Mouse (Mus musculus) urinary bladder, postnatal 36 days (tissue): ENCODE measurements around the gene Zfp410.
A peak's percentile ranks its signal among the peaks of the same experiment; 100 is the strongest.

Source experiments
- DNase-seq, 2 experiments: peaks; one replicate each; pipeline ENCODE4 v3.0.0; 2022; ENCODE audit warnings: low spot score in 2 of 2, mixed read lengths in 1 of 2

The Zfp410 gene

DNA sequence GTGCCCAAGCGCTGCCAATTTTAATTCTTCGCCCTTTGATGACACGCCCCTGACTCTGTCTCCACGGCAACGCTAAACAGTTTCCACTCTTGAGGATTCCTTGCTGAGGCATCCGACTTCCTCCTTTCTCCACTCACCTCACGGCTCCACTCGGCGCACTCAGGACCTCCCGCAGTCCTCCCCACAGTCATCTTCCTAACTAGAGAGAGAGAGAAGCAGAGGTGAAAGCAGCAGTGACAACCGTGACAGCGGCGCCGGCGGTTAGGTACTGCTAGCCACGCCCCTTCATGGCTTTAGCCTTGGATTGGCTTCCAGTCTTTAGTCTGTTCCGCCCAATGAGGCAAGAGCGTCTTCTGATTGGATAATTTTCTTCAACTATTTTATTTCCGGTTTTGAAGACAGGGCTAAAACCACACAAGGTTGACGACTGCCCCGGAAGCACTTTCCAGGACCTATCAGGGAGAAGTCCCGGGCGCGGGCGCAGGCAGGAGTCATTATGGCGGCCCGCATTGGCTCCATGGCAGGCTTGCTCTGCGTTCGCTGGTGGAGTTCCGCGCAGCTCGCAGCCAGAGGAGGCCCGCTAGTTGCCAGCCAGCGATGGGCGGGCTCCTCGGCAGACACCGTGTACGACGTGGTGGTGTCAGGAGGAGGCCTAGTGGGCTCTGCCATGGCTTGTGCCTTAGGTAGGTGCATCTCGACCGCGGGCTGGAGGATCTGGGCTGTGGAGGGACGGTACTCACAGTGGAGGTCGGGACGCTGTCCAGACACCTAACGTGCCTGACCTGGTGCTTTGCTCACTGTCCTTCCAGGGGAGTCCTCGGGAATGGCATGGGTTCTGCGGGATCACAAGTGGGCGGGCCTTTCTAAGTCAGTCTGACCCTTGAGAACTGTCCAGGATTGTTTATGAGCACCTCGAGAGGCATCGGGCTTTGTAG lies 45.2 kb downstream of the Zfp410 start, which contains the start of the genes Coq6 and Fam161b:
Gene Coq6, plus strand, starts transcription at position 103 of the 935 bp plus-strand sequence.
Gene Fam161b, minus strand, starts transcription at position 279 of the 935 bp plus-strand sequence.
- peak; percentile 88 to 92 for DNase-seq

DNA sequence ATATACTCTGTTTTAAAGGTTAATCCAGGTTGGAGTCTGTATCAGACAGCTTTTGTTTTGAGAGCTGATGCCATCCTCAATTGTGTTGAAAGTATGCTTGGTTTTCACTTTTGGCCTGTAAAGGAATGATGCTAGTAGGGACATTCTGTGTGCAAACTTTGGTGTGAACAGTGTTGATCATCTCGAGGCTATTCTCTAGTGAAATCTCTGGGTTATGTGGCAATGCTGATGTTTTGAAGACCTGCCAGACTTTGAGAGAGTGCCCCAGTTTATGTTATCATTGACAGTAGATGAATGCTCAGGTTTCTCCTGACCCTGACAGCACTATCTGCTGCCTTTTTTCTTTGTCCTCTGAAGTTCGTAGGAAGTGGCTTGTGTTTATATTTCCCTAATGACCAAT lies 46.2 kb downstream of the Zfp410 start:
- no peak for DNase-seq

DNA sequence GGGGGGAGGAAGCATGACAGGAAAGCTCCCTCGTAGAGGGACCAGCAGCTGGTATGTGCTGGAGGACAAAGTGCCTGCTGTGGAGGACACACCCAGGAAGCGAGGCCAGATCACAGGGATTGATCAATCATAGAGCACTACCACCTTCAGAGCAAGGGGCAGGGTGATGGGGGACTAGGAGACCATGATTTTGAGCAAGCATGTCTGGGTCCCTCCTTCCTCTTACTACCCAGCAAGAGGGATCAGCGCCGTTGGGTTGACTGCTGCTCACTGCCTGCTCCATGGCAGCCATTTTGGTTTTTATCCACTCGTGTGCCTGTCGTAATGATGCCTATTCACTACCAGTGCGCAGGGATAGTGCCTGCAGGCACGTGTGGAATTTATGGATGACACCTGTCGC lies 47.6 kb downstream of the Zfp410 start:
- DNase-seq: no peak

DNA sequence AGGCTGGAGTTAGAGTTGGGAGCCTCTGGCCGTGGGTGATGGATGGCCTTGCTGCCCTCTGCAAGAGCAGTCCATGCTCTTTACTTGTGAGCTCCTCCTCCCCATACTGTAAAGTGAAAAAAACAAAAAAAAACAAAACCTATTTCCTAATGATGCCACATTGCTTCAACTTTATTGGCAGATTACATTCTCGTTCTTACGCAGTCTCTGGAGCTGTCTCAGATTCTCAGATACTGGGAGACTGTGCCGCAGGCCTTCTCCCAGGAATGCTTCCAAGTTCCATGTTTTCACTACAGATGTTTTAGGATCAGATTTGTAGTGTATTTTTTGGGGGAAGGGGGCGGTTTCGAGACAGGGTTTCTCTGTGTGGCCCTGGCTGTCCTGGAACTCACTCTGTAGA lies 48.5 kb downstream of the Zfp410 start:
- DNase-seq: no peak

DNA sequence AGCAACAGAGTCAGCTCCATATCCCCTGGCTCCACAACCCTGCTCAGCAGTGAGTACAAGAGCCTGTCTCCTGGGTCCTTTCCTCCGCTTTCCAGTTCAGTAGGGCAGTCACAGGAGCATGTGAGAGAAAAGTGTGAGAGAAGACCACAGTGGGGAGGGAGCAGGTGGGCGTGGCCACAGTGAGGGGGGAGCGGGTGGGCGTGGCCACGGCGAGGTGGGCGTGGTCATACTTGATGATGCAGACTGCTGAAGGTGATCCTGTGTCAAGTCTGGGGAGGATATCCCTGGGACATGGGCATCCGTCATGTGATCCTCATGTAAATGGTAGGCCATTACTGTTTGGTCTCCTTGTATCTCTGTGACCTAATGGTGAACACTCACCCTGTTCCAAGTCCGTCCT lies 50.3 kb downstream of the Zfp410 start:
- no peak for DNase-seq

DNA sequence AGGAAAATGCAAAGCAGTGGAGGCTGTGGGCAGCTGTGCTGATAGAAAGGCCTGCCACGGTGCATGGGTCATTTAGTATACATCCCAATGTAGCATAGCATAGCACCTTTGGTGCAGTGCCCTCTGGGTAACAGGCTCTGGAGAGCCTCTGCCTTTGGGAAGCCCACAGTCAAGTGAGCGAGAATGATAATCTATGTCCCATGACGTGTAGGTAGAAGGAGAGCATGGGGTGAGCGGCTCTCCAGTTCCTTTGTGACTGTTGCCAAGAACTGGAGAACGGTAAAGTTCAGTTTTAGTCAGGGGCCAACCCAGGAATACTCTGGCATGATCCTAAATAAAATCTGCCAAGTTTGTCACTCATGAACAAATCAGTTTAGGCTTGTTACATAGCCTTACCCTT lies 55.0 kb downstream of the Zfp410 start:
- no peak for DNase-seq

DNA sequence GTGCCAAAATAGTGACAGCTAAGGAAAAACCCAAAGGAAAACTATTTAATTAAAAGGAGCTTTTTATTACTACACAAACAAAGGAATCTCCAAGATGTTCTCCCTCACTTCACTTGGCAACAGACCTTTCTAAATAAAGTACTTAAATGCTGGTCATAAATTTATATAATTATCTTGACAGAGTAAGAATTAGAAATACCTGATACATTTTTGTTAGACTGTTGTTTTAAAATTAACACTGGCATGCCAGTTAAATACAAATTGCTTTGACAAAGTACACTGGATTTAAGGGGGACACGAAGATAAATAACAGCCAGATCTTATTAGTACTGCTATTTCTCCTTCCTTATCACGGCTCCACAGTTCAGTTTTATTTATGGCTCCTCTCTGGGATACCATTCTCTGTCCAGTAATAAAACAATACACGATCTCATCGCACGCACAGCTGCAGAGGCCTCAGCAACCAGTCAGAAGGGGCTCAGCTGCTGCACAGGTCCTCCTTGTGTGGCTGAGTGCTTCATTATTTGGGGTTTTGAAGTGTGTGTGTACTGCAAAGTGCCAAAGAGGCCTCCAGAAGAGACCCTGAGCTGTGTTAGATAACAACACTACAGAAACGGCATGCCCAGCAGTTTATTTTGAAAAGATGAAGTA lies 57.3 kb downstream of the Zfp410 start:
- no peak for DNase-seq

DNA sequence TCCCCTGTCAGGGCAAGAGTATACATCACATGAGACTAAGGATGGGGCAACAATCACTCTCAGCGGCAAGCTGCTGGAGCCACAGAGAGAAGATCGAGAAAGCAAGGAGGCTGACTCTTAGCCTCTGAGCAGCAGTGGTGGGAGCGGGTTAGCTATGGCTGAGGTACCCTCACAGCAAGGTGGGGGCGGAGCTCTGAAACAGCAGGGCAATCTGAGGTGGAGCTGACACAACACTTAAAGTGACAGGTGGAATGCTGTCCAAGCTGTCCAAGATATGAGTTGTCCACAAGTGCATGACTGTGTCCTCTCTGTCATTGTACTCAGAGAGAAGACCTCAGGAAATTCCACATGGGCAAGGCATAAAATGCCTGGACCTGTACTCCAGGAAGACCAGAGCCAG lies 65.7 kb downstream of the Zfp410 start:
- DNase-seq: no peak

DNA sequence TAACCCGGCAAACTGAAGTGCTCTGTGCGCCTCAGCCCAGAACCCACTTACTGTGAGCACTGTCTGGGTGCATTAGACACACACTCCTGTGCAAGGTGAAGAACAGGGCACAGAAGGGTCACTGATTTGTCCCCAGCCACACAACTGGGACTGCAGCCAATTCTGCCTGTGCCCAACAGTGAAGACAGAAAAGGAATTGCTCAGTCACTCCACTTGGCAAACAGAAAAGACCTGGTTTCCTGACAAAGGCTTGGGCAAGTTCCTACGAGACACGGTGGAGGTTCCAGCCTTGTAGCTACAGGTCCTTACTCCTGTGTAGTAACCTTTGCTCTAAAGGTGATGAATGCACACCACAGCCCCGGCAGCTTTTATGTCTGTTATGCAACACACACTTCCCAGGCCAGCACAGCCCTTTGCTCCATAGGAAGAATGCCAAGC lies 68.0 kb downstream of the Zfp410 start:
- DNase-seq: peak; percentile 65 to 82

DNA sequence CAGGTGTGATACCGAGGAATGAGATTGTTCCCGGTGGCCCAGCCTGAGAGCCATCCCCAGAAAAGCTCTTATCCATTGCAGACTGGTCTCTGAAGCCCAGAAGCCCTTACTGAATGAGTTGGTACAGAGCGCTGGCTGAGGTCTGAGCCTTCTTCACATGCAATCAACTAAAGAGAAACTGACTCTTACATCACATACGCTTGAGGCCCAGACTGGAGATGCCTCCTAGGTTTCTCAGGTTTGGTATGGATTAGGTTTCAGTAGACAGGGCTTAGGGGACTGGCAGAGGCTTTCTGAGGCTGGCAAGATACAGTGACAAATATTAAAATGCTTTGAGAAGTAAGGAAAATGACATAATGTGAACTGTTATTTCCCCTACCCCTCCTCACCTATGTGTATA lies 68.8 kb downstream of the Zfp410 start:
- DNase-seq: no peak

DNA sequence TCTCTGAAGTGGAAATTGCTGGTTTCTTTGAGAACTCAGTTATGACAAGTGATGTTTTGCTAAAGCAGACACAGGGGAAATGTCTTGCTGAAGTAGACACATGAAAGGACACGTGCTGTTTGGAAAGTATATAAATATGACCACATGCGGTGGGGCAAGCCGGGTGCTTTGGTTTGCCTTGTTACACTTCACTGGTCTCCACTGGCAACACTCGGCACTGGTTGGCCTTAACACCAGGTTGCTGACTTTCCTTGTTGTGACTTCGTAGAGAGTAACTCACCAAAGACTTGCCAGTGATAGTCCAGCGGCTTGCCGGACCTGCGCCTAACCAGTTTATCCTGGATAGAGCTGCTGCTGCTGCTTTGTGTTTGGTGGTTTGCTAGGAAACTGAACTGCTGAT lies 71.4 kb downstream of the Zfp410 start:
- DNase-seq: no peak

DNA sequence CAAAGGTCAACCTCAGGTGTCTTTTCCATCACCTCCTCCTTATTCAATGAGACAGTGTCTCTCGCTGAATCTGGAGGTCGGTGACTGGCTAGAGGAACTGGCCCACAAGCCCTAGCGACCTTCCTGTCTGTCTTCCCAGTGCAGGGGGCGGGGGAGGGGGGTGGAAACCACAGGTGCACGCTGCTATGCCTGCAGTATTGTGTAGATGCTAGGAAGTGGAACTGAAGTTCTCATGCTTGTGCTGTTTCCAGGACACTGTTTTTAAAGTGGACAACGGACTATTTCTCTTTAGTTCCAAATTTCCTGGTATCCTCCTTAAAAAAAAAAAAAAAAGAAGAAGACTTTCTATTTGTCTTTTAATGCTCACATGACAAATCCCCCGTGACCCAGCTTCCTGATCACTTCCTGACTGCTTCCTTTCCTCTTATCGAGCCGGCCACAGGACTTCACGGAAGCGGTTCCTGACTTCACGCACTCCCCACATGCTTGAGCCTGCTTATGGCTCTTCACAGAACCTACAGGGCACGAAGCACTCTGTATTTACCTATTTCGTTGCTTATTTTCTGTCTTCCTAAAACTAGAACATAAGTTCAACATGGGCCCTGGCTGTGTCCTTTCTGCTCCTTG lies 72.2 kb downstream of the Zfp410 start:
- DNase-seq: no peak

DNA sequence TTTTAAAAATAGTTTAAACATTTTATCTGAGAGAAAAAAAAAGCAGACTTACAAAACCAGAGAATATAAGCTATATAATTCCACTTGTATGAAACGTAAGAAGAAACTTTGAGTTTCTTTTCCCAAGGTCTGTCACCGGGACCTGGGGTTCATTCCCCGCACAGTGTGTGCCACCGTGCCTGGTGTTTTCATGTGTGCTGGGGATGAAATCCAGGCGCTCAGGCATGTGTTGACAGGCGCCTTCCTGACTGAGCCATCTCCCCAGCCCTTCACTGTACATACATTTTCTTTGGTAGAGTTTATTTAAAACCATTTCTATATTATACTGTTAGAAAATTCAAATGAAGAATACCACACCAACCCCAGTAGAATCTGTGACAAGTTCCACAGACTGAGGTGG lies 73.7 kb downstream of the Zfp410 start:
- DNase-seq: no peak

DNA sequence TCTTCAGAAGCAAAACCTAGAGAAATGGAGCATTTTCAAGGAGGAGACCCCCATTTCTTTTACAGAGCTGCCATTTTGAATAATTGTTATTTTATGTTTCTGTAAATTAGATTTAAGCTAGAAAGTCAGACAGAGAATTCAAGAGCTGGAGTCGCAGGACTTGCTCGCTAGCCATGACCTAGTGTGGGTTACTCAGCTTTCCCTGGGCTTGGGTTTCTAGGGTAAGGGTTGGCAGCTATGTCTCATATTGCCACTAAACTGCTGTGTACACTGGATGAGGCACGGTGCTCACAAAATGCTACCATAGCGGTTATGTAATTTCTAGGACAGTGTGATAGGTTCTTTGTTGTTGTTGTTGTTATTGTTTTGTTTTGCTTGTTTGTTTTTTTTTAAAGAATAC lies 76.0 kb downstream of the Zfp410 start:
- no peak for DNase-seq
